Mouse (Mus musculus): ENCODE data around the gene Mrpl52. TPM values are rescaled to one million over a fixed set of nuclear protein-coding genes. Genes with fewer than 3 reads are reported as not detected.

Gene Mrpl52
- polyA plus RNA-seq (2014; fragmentation: Nextera tagmentation; extraction: Ambion mirVana): 226 and 241 TPM in 2 replicates

GRCm38 (mm10) chr14:54426689-54427398 lies at the start of gene Mrpl52:
Gene Mrpl52, plus strand, starts transcription at chr14:54426909.
- WGBS: under 1% methylated on average over 30 of the region's 48 CpGs
- Histone ChIP-seq H3K36me3 (ENCODE audit: control insufficient read depth, insufficient read depth, low read length) (peaks cover 18% of the 10 kb centered on the region), H3K4me3 (ENCODE audit: low read depth, low read length) (peak within 1 kb of the TSS; percentile 92), H3K4me2 (ENCODE audit: low read depth, low read length) (peak within 1 kb of the TSS; percentile 79), H3K4me1 (ENCODE audit: control insufficient read depth, insufficient read depth, low read length) (peaks cover 26% of the 10 kb centered on the region), H3K9ac (ENCODE audit: low read depth, low read length) (peak within 1 kb of the TSS; percentile 91), H3K27me3 (replicated peaks; ENCODE audit: control insufficient read depth, insufficient read depth, low read length) (no peaks in the 10 kb centered on the region), H3K27ac (replicated peaks; ENCODE audit: low read depth, low read length) (peak within 1 kb of the TSS; percentile 92), H3K9me3 (ENCODE audit: control insufficient read depth, low read length) (no peaks in the 10 kb centered on the region)
- ATAC-seq (ENCODE audit: low read depth) (peak; percentile 73), DNase-seq (ENCODE audit: low spot score) (peak; percentile 96)

- Histone ChIP-seq H3K27ac (replicated peaks; ENCODE audit: low read depth, low read length) (no peak overlapping the region), H3K36me3 (ENCODE audit: control insufficient read depth, insufficient read depth, low read length) (no peaks in the 10 kb centered on the region), H3K4me2 (ENCODE audit: low read depth, low read length) (no peak overlapping the region), H3K4me1 (ENCODE audit: control insufficient read depth, insufficient read depth, low read length) (no peaks in the 10 kb centered on the region), H3K27me3 (replicated peaks; ENCODE audit: control insufficient read depth, insufficient read depth, low read length) (no peaks in the 10 kb centered on the region), H3K9me3 (ENCODE audit: control insufficient read depth, low read length) (no peaks in the 10 kb centered on the region), H3K4me3 (ENCODE audit: low read depth, low read length) (no peak overlapping the region), H3K9ac (ENCODE audit: low read depth, low read length) (no peak overlapping the region)
- WGBS: 89% methylated on average over 6 of the region's 6 CpGs
- ATAC-seq (ENCODE audit: low read depth): no peak
- DNase-seq (ENCODE audit: low spot score): no peak
Observed at GRCm38 (mm10) chr14:54377166-54377565, 49.5 kb upstream of the Mrpl52 start.

- no peak for DNase-seq (ENCODE audit: low spot score)
- Histone ChIP-seq H3K4me3 (ENCODE audit: low read depth, low read length) (no peak overlapping the region), H3K4me1 (ENCODE audit: control insufficient read depth, insufficient read depth, low read length) (no peaks in the 10 kb centered on the region), H3K9ac (ENCODE audit: low read depth, low read length) (no peak overlapping the region), H3K36me3 (ENCODE audit: control insufficient read depth, insufficient read depth, low read length) (no peaks in the 10 kb centered on the region), H3K9me3 (ENCODE audit: control insufficient read depth, low read length) (no peaks in the 10 kb centered on the region), H3K27me3 (replicated peaks; ENCODE audit: control insufficient read depth, insufficient read depth, low read length) (no peaks in the 10 kb centered on the region), H3K4me2 (ENCODE audit: low read depth, low read length) (no peak overlapping the region), H3K27ac (replicated peaks; ENCODE audit: low read depth, low read length) (no peak overlapping the region)
- no peak for ATAC-seq (ENCODE audit: low read depth)
- WGBS: 73% methylated on average over 13 of the region's 13 CpGs
Observed at GRCm38 (mm10) chr14:54379571-54379970, 47.1 kb upstream of the Mrpl52 start.

GRCm38 (mm10) chr14:54380616-54381015 lies 46.1 kb upstream of the Mrpl52 start:
- ATAC-seq (ENCODE audit: low read depth): no peak
- Histone ChIP-seq H3K4me2 (ENCODE audit: low read depth, low read length) (no peak overlapping the region), H3K27me3 (replicated peaks; ENCODE audit: control insufficient read depth, insufficient read depth, low read length) (no peaks in the 10 kb centered on the region), H3K36me3 (ENCODE audit: control insufficient read depth, insufficient read depth, low read length) (no peaks in the 10 kb centered on the region), H3K4me3 (ENCODE audit: low read depth, low read length) (no peak overlapping the region), H3K4me1 (ENCODE audit: control insufficient read depth, insufficient read depth, low read length) (no peaks in the 10 kb centered on the region), H3K27ac (replicated peaks; ENCODE audit: low read depth, low read length) (no peak overlapping the region), H3K9me3 (ENCODE audit: control insufficient read depth, low read length) (no peaks in the 10 kb centered on the region), H3K9ac (ENCODE audit: low read depth, low read length) (no peak overlapping the region)
- DNase-seq (ENCODE audit: low spot score): no peak
- WGBS: 81% methylated on average over 4 of the region's 4 CpGs

GRCm38 (mm10) chr14:54381816-54382215 lies 44.9 kb upstream of the Mrpl52 start:
- H3K9ac ChIP-seq (ENCODE audit: low read depth, low read length): no peak overlapping the region
- no peaks in the 10 kb centered on the region for H3K27me3 ChIP-seq (replicated peaks; ENCODE audit: control insufficient read depth, insufficient read depth, low read length)
- no peak overlapping the region for H3K27ac ChIP-seq (replicated peaks; ENCODE audit: low read depth, low read length)
- no peak overlapping the region for H3K4me3 ChIP-seq (ENCODE audit: low read depth, low read length)
- H3K9me3 ChIP-seq (ENCODE audit: control insufficient read depth, low read length): no peaks in the 10 kb centered on the region
- DNase-seq (ENCODE audit: low spot score) (no peak), ATAC-seq (ENCODE audit: low read depth) (no peak)
- H3K36me3 ChIP-seq (ENCODE audit: control insufficient read depth, insufficient read depth, low read length): no peaks in the 10 kb centered on the region
- H3K4me1 ChIP-seq (ENCODE audit: control insufficient read depth, insufficient read depth, low read length): no peaks in the 10 kb centered on the region
- H3K4me2 ChIP-seq (ENCODE audit: low read depth, low read length): no peak overlapping the region
- 72% methylated on average over 10 of the region's 10 CpGs for WGBS

- Histone ChIP-seq H3K4me3 (ENCODE audit: low read depth, low read length) (no peak overlapping the region), H3K4me2 (ENCODE audit: low read depth, low read length) (no peak overlapping the region), H3K27ac (replicated peaks; ENCODE audit: low read depth, low read length) (no peak overlapping the region), H3K4me1 (ENCODE audit: control insufficient read depth, insufficient read depth, low read length) (no peaks in the 10 kb centered on the region), H3K36me3 (ENCODE audit: control insufficient read depth, insufficient read depth, low read length) (no peaks in the 10 kb centered on the region), H3K9me3 (ENCODE audit: control insufficient read depth, low read length) (no peaks in the 10 kb centered on the region), H3K9ac (ENCODE audit: low read depth, low read length) (no peak overlapping the region), H3K27me3 (replicated peaks; ENCODE audit: control insufficient read depth, insufficient read depth, low read length) (no peaks in the 10 kb centered on the region)
- ATAC-seq (ENCODE audit: low read depth) (no peak), DNase-seq (ENCODE audit: low spot score) (no peak)
- 81% methylated on average over 9 of the region's 9 CpGs for WGBS
Observed at GRCm38 (mm10) chr14:54382641-54383040, 44.1 kb upstream of the Mrpl52 start.

- Histone ChIP-seq H3K36me3 (ENCODE audit: control insufficient read depth, insufficient read depth, low read length) (no peaks in the 10 kb centered on the region), H3K4me3 (ENCODE audit: low read depth, low read length) (no peak overlapping the region), H3K4me2 (ENCODE audit: low read depth, low read length) (no peak overlapping the region), H3K27me3 (replicated peaks; ENCODE audit: control insufficient read depth, insufficient read depth, low read length) (no peaks in the 10 kb centered on the region), H3K9ac (ENCODE audit: low read depth, low read length) (no peak overlapping the region), H3K4me1 (ENCODE audit: control insufficient read depth, insufficient read depth, low read length) (no peaks in the 10 kb centered on the region), H3K9me3 (ENCODE audit: control insufficient read depth, low read length) (no peaks in the 10 kb centered on the region), H3K27ac (replicated peaks; ENCODE audit: low read depth, low read length) (no peak overlapping the region)
- WGBS: 25% methylated on average over 4 of the region's 4 CpGs
- ATAC-seq (ENCODE audit: low read depth) (no peak), DNase-seq (ENCODE audit: low spot score) (peak; percentile 38)
Observed at GRCm38 (mm10) chr14:54383355-54383771, 43.3 kb upstream of the Mrpl52 start.

GRCm38 (mm10) chr14:54384396-54384795 lies 42.3 kb upstream of the Mrpl52 start:
- Histone ChIP-seq H3K9me3 (ENCODE audit: control insufficient read depth, low read length) (no peaks in the 10 kb centered on the region), H3K36me3 (ENCODE audit: control insufficient read depth, insufficient read depth, low read length) (no peaks in the 10 kb centered on the region), H3K4me2 (ENCODE audit: low read depth, low read length) (no peak overlapping the region), H3K9ac (ENCODE audit: low read depth, low read length) (no peak overlapping the region), H3K4me3 (ENCODE audit: low read depth, low read length) (no peak overlapping the region), H3K4me1 (ENCODE audit: control insufficient read depth, insufficient read depth, low read length) (no peaks in the 10 kb centered on the region), H3K27ac (replicated peaks; ENCODE audit: low read depth, low read length) (no peak overlapping the region), H3K27me3 (replicated peaks; ENCODE audit: control insufficient read depth, insufficient read depth, low read length) (no peaks in the 10 kb centered on the region)
- ATAC-seq (ENCODE audit: low read depth): no peak
- DNase-seq (ENCODE audit: low spot score): no peak
- WGBS: 90% methylated on average over 8 of the region's 8 CpGs

GRCm38 (mm10) chr14:54385968-54386618 lies 40.6 kb upstream of the Mrpl52 start:
- Histone ChIP-seq H3K9me3 (ENCODE audit: control insufficient read depth, low read length) (no peaks in the 10 kb centered on the region), H3K4me2 (ENCODE audit: low read depth, low read length) (no peak overlapping the region), H3K9ac (ENCODE audit: low read depth, low read length) (no peak overlapping the region), H3K27ac (replicated peaks; ENCODE audit: low read depth, low read length) (no peak overlapping the region), H3K27me3 (replicated peaks; ENCODE audit: control insufficient read depth, insufficient read depth, low read length) (no peaks in the 10 kb centered on the region), H3K36me3 (ENCODE audit: control insufficient read depth, insufficient read depth, low read length) (no peaks in the 10 kb centered on the region), H3K4me3 (ENCODE audit: low read depth, low read length) (no peak overlapping the region), H3K4me1 (ENCODE audit: control insufficient read depth, insufficient read depth, low read length) (no peaks in the 10 kb centered on the region)
- ATAC-seq (ENCODE audit: low read depth): no peak
- 61% methylated on average over 7 of the region's 7 CpGs for WGBS
- no peak for DNase-seq (ENCODE audit: low spot score)
